Mouse (Mus musculus): Measurements from ENCODE around the gene Ift20.

- TF ChIP-seq POLR2A (IDR thresholded peaks at IDR 0.05; ENCODE audit: borderline replicate concordance, extremely low read depth, insufficient read depth, insufficient read length, poor library complexity, severe bottlenecking) = no peak
- TF ChIP-seq CTCF (IDR thresholded peaks at IDR 0.05; ENCODE audit: borderline replicate concordance, extremely low read depth, insufficient read depth, insufficient read length) = no peak
Observed at GRCm38 (mm10) chr11:78528714-78529113, 7.4 kb upstream of the Ift20 start.

Data from brain, embryonic 14.5 days (tissue).